Mouse (Mus musculus) mature B cell (primary cell): ENCODE data around the gene Srxn1.

Experiments
- in situ Hi-C: fragments of 300-500 bp; cut with MboI; formaldehyde crosslinking; loops from 2 replicates; pipeline ENCODE4 v1.14.3; 2019

Srxn1 gene

DNA sequence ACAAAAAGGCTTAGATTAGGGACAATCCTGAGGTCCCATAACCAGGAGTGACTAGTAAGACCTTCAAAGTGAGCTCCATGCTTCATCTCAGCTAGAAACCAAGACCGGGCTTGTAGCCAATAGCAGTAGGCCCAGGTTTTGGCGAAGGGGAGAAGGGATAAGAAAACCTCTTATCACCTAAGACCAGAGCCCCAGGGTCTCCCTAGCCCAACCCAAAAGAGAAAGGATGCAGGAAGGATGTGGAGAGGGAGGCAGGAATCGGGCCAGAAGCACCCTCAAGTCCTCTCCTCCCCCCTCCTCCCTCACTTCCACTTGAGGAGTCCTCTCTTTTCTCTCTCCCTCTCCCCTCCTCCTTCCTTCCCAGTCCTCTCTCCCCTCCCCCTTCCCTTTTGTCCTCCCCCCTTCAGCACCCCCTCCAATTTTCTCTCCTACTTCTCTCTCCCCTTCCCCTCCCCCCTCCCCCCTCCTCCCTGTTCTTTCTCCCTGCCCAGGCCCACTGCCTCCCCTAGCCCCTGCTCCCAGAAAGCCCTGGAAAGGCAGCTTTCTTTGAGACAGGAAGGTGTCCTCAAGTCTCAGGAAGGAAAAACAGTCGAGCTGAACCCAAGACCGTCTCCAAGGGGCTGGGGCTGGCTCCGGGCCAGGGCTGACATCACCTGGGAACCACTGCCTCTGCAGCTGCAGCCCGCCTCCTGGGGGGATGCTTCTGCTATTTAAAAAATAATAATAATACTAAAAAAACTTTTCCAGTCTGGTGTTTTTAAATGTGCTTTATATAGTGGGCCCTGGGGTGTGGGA is 50.3 kb downstream of the Srxn1 start:
- in situ Hi-C loops, result no loop called here

DNA sequence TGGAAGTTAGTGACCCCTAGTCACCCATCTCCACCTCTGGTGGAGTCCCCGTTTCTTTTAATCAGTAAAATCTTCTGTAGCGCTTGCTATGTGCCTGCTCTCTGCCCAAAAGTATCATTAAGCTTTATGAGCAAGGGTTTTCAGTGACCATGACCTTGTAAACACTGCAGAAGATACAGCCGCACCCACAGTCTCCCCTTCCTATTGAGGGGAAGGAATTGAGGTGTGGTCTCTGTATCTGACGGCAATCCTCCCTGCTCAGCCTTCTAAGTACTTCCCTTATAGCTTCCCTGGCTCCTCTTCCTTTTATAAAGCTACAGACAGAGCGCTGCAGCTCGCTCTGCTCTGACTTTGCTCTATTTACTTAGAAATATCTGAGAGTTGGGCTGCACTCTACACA is 51.2 kb downstream of the Srxn1 start:
- in situ Hi-C loops, result no loop called here

DNA sequence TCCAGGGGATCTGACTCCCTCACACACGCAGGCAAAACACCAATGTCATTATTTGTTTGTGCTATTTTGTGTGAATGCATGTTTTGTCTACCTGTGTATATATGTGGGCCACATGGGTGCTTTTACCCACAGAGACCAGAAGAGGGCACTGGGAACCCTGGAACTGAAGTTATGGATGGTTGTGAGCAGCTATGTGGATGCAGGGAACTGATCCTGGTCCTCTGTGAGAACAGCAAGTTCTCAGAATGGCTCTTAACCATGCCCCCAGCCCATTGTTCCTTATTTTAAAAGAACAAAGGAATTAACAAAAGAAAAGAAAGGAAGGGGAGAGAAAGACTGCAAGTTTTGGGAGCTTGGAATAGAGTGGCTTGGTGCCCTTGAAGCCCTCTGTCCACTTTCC is 54.2 kb downstream of the Srxn1 start:
- in situ Hi-C loops, result no loop called here
